Mouse (Mus musculus): ENCODE results near the gene C1qtnf3.

GRCm38 (mm10) chr15:10922570-10922969, 29.6 kb upstream of the C1qtnf3 start:
- TF ChIP-seq POLR2A (IDR thresholded peaks at IDR 0.05; ENCODE audit: control insufficient read depth, extremely low read depth, insufficient read depth, low read length, poor library complexity) (no peak), CTCF (IDR thresholded peaks at IDR 0.05; ENCODE audit: borderline replicate concordance, control insufficient read depth, extremely low read depth, insufficient read depth, low read length, poor library complexity) (no peak)
